Mouse (Mus musculus): Measurements from ENCODE around the gene Kbtbd6. TPM values are rescaled to one million over a fixed set of nuclear protein-coding genes. Genes with fewer than 3 reads are reported as not detected.

The Kbtbd6 gene
- total and polyA plus RNA-seq, 3 experiments = 0.12 TPM; not detected in 2

DNA sequence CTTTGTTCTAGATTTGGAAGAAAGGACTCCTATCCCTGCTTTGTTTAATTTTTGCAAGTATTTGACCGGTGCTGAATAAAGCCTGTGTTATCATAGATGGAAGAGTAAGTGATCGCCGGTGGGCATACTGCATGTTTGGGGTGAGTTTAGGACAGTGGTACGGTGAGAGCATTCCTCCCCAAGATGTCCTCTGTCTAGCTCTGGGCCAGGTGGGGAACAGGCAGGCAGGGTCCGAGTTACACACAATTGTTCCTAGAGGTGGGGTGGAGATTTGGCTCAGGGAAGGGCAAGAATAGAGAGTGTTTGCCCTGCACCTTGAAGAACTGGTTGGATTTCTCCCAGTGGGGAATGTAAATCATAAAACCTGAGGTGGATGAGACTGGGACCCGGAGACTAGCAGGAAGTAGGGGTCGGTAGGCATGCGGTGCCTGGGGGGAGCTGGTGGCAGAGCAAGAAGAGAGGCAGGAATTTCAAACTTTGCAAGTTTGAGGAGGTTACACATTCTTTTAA, 32.0 kb downstream of the Kbtbd6 start (continued):
- TF ChIP-seq KAT2A (conservative IDR thresholded peaks at IDR 0.05; ENCODE audit: low read depth, low read length) = no peak

DNA sequence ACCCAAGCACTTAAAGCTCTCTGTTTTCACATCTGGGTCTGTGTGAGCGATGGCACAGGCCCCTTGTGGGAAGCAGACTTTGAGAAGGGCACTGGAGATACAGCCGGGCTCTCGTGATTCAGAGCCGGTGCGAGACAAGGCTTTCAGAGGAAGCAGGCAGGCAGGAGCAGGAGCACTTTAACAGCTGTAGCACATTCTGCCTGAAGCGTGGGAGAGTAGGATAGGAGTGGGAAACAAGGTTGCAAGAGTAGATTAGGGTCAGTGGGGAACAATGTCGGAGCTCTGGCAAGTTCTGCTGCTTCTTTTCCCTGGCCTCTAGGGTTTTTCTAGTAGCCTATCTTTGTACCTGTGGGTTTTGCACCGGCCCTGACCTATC, 35.0 kb downstream of the Kbtbd6 start:
- peaks cover 0 to 8% of the 10 kb centered on the region in 2 experiments; a peak in 2 of 4 replicates for H3K4me1 ChIP-seq (ENCODE audit: control insufficient read depth in 1 of 2, insufficient read depth in 2 of 2, low read length in 2 of 2)
- peaks cover 3% of the 10 kb centered on the region; the same call in 1 of the 2 replicates for H3K79me2 ChIP-seq (ENCODE audit: control insufficient read depth, insufficient read depth, low read length, poor library complexity)
- DNase-seq (ENCODE audit: low read depth, low spot score) = peak; percentile 59
- H3K27me3 ChIP-seq (ENCODE audit: control insufficient read depth in 1 of 2, insufficient read depth in 2 of 2, low read length in 2 of 2) = no peaks in the 10 kb centered on the region
- peak overlapping the region; percentile 24; the same call in 1 of the 2 replicates for H3K27ac ChIP-seq (ENCODE audit: control insufficient read depth, low read depth, low read length)
- H3K4me3 ChIP-seq (ENCODE audit: control insufficient read depth in 1 of 2, insufficient read depth in 1 of 2, low read depth in 2 of 2, low read length in 2 of 2) = peak overlapping the region; percentile 78 to 81
- H3K9ac ChIP-seq (ENCODE audit: control insufficient read depth, low read depth, low read length, poor library complexity, severe bottlenecking) = peak overlapping the region; percentile 65
- H3K36me3 ChIP-seq (ENCODE audit: control insufficient read depth in 1 of 2, insufficient read depth in 2 of 2, low read length in 2 of 2) = peaks cover 0 to 7% of the 10 kb centered on the region in 2 experiments; a peak in 2 of 4 replicates
- no peak for TF ChIP-seq MAFK (IDR thresholded peaks at IDR 0.05; ENCODE audit: borderline replicate concordance, low read depth, low read length)
- TF ChIP-seq RAD21 (IDR thresholded peaks at IDR 0.05; ENCODE audit: low read depth, low read length) = no peak
- no peak for TF ChIP-seq USF2 (IDR thresholded peaks at IDR 0.05; ENCODE audit: borderline replicate concordance in 1 of 2, insufficient read depth in 1 of 2, low read depth in 1 of 2, low read length in 2 of 2)
- TF ChIP-seq CHD2 (IDR thresholded peaks at IDR 0.05; ENCODE audit: low read length) = no peak
- no peak for TF ChIP-seq JUND (IDR thresholded peaks at IDR 0.05; ENCODE audit: low read depth, low read length)
- TF ChIP-seq POLR2AphosphoS2 (IDR thresholded peaks at IDR 0.05; ENCODE audit: low read length) = no peak
- no peak for TF ChIP-seq SIN3A (IDR thresholded peaks at IDR 0.05; ENCODE audit: low read length)
- peak; percentile 78 for TF ChIP-seq TAL1 (IDR thresholded peaks at IDR 0.05; ENCODE audit: low read length)
- no peak for TF ChIP-seq MYC (IDR thresholded peaks at IDR 0.05; ENCODE audit: low read depth, low read length)
- no peak for TF ChIP-seq MYB (IDR thresholded peaks at IDR 0.05; ENCODE audit: low read depth, low read length)
- TF ChIP-seq MAX (IDR thresholded peaks at IDR 0.05; ENCODE audit: low read length) = no peak
- TF ChIP-seq NRF1 (IDR thresholded peaks at IDR 0.05; ENCODE audit: insufficient read depth, low read depth, low read length, poor library complexity, severe bottlenecking) = no peak
- no peak for TF ChIP-seq TCF12 (IDR thresholded peaks at IDR 0.05; ENCODE audit: low read depth, low read length)
- 0 out of 2 replicates have a peak, but pooled peaks have one; percentile 4 for TF ChIP-seq GATA1 (IDR thresholded peaks at IDR 0.05; ENCODE audit: low read depth, low read length)
- TF ChIP-seq EP300 (IDR thresholded peaks at IDR 0.05; ENCODE audit: low read depth in 1 of 2, low read length in 2 of 2) = peak in 1 of 2 experiments; percentile 21; a peak in 1 of 4 replicates
- TF ChIP-seq ETS1 (IDR thresholded peaks at IDR 0.05; ENCODE audit: low read depth, low read length) = no peak
- TF ChIP-seq NELFE (IDR thresholded peaks at IDR 0.05; ENCODE audit: low read depth, low read length) = no peak
- TF ChIP-seq MAZ (IDR thresholded peaks at IDR 0.05; ENCODE audit: low read depth, low read length) = no peak
- no peak for TF ChIP-seq TBP (IDR thresholded peaks at IDR 0.05; ENCODE audit: low read depth, low read length)
- TF ChIP-seq POLR2A (IDR thresholded peaks at IDR 0.05; ENCODE audit: control insufficient read depth in 1 of 2, insufficient read depth in 1 of 2, low read depth in 1 of 2, low read length in 2 of 2, poor library complexity in 1 of 2) = no peak
- H3K9me3 ChIP-seq (replicated peaks; ENCODE audit: insufficient read depth, low read length) = no peaks in the 10 kb centered on the region

All from MEL (cell line).